ENCODE assay signal across 8 mouse cellular contexts in the genomic region with DNA sequence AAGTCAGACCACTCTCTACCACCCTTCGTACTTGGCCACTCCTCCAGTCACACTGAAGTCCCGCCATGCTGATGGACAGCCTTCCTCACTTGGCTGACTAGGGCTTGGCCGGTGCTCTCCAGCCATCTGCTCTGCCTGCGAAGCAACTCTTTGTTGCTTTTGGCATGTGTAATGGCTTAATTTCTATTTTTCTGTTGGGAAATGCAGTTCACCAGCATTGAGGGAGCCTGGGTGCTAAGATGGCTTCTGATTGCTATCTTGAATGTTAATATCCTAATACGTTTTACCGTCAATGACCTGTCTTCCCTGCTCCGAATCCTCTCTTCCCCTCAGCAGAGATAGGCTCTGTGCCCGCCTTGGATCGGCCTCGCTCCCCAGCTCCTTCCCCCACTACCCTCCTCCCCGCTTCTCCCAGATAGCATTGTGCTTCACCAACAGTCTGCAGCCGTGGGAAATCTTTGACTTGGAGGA.
DNase-seq lines count a peak whose midpoint lies in the region; ATAC-seq and TF ChIP-seq lines count a peak whose summit lies in the region.

No protein-coding gene starts in this region.

- no peaks in the 10 kb centered on the region for H3K9me3 ChIP-seq in kidney, postnatal 0 days (replicated peaks; ENCODE audit: low read length)
- H3K9me3 ChIP-seq in forebrain, postnatal 0 days (ENCODE audit: low read length), result no peaks in the 10 kb centered on the region
- no peaks in the 10 kb centered on the region for H3K9me3 ChIP-seq in intestine, embryonic 16.5 days (ENCODE audit: control insufficient read depth, low read length)

- H3K4me1 ChIP-seq in kidney, postnatal 0 days (replicated peaks; ENCODE audit: insufficient read depth, low read length), result peaks cover 18% of the 10 kb centered on the region
- peaks cover 25% of the 10 kb centered on the region for H3K4me1 ChIP-seq in forebrain, postnatal 0 days (ENCODE audit: insufficient read depth)
- peaks cover 7% of the 10 kb centered on the region for H3K4me1 ChIP-seq in intestine, embryonic 16.5 days (ENCODE audit: control insufficient read depth, insufficient read depth, low read length)

- no peak for ATAC-seq in kidney, postnatal 0 days (replicated peaks; ENCODE audit: low FRiP score, low read depth)
- peak; percentile 48 for ATAC-seq in forebrain, postnatal 0 days
- no peak; the same call in 1 of the 2 replicates for ATAC-seq in intestine, embryonic 16.5 days

- H3K27me3 ChIP-seq in kidney, postnatal 0 days (ENCODE audit: insufficient read depth, low read length), result no peaks in the 10 kb centered on the region
- no peaks in the 10 kb centered on the region for H3K27me3 ChIP-seq in forebrain, postnatal 0 days (ENCODE audit: insufficient read depth, low read length)
- no peaks in the 10 kb centered on the region for H3K27me3 ChIP-seq in intestine, embryonic 16.5 days (replicated peaks; ENCODE audit: control insufficient read depth, insufficient read depth, low read length)

- 56% methylated on average over 12 of the region's 12 CpGs for WGBS in kidney, postnatal 0 days
- WGBS in forebrain, postnatal 0 days, result 23% methylated on average over 12 of the region's 12 CpGs
- 60% methylated on average over 12 of the region's 12 CpGs for WGBS in intestine, embryonic 16.5 days

- H3K4me2 ChIP-seq in kidney, postnatal 0 days (ENCODE audit: low read length), result peak overlapping the region; percentile 14
- H3K4me2 ChIP-seq in forebrain, postnatal 0 days (ENCODE audit: low read depth), result peak overlapping the region; percentile 4; the same call in 1 of the 2 replicates
- H3K4me2 ChIP-seq in intestine, embryonic 16.5 days (ENCODE audit: low read depth, low read length), result no peak overlapping the region

- peak overlapping the region; percentile 47 for H3K27ac ChIP-seq in kidney, postnatal 0 days
- H3K27ac ChIP-seq in forebrain, postnatal 0 days (ENCODE audit: low read depth, low read length), result peak overlapping the region; percentile 58
- 0 out of 2 replicates have a peak overlapping the region, but pooled peaks have one; percentile 50 for H3K27ac ChIP-seq in intestine, embryonic 16.5 days (ENCODE audit: low read length)

- H3K36me3 ChIP-seq in kidney, postnatal 0 days (ENCODE audit: insufficient read depth, low read length), result no peaks in the 10 kb centered on the region
- H3K36me3 ChIP-seq in forebrain, postnatal 0 days (ENCODE audit: insufficient read depth), result no peaks in the 10 kb centered on the region
- no peaks in the 10 kb centered on the region for H3K36me3 ChIP-seq in intestine, embryonic 16.5 days (ENCODE audit: control insufficient read depth, insufficient read depth, low read length)

- no peak overlapping the region for H3K9ac ChIP-seq in kidney, postnatal 0 days (ENCODE audit: low read depth, low read length)
- no peak overlapping the region for H3K9ac ChIP-seq in forebrain, postnatal 0 days
- H3K9ac ChIP-seq in intestine, embryonic 16.5 days (ENCODE audit: low read depth, low read length), result no peak overlapping the region

- TF ChIP-seq CTCF in kidney, postnatal 0 days (IDR thresholded peaks at IDR 0.05; ENCODE audit: low read depth), result no peak
- TF ChIP-seq CTCF in forebrain, postnatal 0 days (IDR thresholded peaks at IDR 0.05; ENCODE audit: low read depth), result no peak

- no peak for DNase-seq in kidney, postnatal 0 days (ENCODE audit: low spot score)
- no peak for DNase-seq in kidney, adult 8-10 months
- DNase-seq in brain, adult 2 months (ENCODE audit: low read depth, low spot score), result peak; percentile 92
- peak; percentile 33 for DNase-seq in forebrain, postnatal 0 days
- DNase-seq in spleen, postnatal 4 days (ENCODE audit: low spot score in 2 of 2), result no peak
- no peak for DNase-seq in urinary bladder, postnatal 14 days (ENCODE audit: low spot score)
- DNase-seq in frontal cortex, postnatal 14 days (ENCODE audit: low spot score in 2 of 2), result no peak

- no peak overlapping the region for H3K4me3 ChIP-seq in kidney, postnatal 0 days (replicated peaks; ENCODE audit: low read depth, low read length)
- no peak overlapping the region for H3K4me3 ChIP-seq in forebrain, postnatal 0 days (ENCODE audit: low read depth, low read length)
- no peak overlapping the region for H3K4me3 ChIP-seq in intestine, embryonic 16.5 days (ENCODE audit: low read length)

Comparison
In these comparisons a context has a peak if more than half of its experiments do, and no peak if none do; other contexts are left out.
1. DNase-seq: peak in brain, adult 2 months (single experiment) and forebrain, postnatal 0 days (single experiment); none in kidney, postnatal 0 days (single experiment), kidney, adult 8-10 months (0 of 2), spleen, postnatal 4 days (0 of 2), urinary bladder, postnatal 14 days (single experiment) and frontal cortex, postnatal 14 days (0 of 2).
2. Peak in every context shown above with its lines, with median percentiles within 50 percentile points of each other: H3K27ac ChIP-seq.